Mouse (Mus musculus) heart, embryonic 13.5 days (tissue): ENCODE data around the gene Kcng4. TPM values are rescaled to one million over a fixed set of nuclear protein-coding genes. Genes with fewer than 3 reads are reported as not detected.

Experiments
- ATAC-seq: fragments of 200-750 bp; cut with Nextera tagmentation; 2 replicates; pipeline ENCODE4 v1.8.0; 2017; ENCODE audit warnings: moderate TSS enrichment; ENCODE audit not compliant: insufficient number of reproducible peaks, low FRiP score, low TSS enrichment; ENCODE audit errors: extremely low read depth
- H3K27ac ChIP-seq: fragments of 300-500 bp; sonication (generic); replicated peaks from 2 replicates; pipeline ENCODE4 v1.5.1; 2015; ENCODE audit warnings: moderate library complexity, mild to moderate bottlenecking, inconsistent platforms
- H3K27me3 ChIP-seq: fragments of 300-500 bp; sonication (generic); replicated peaks from 2 replicates; pipeline ENCODE4 v1.6.1; 2015; ENCODE audit warnings: mild to moderate bottlenecking, inconsistent platforms
- H3K36me3 ChIP-seq: fragments of 300-500 bp; sonication (generic); 2 replicates; pipeline ENCODE4 v1.6.1; 2015; ENCODE audit warnings: mild to moderate bottlenecking, inconsistent platforms
- H3K4me1 ChIP-seq: fragments of 300-500 bp; sonication (generic); 2 replicates; pipeline ENCODE4 v1.6.1; 2015; ENCODE audit warnings: inconsistent platforms
- H3K4me2 ChIP-seq: fragments of 300-500 bp; sonication (generic); 2 replicates; pipeline ENCODE4 v1.6.1; 2015; ENCODE audit warnings: inconsistent platforms, mild to moderate bottlenecking, moderate library complexity
- H3K4me3 ChIP-seq: fragments of 300-500 bp; sonication (generic); 2 replicates; pipeline ENCODE4 v1.5.1; 2015; ENCODE audit warnings: moderate library complexity, mild to moderate bottlenecking, inconsistent platforms
- H3K9ac ChIP-seq: fragments of 300-500 bp; sonication (generic); 2 replicates; pipeline ENCODE4 v1.6.1; 2015; ENCODE audit warnings: inconsistent platforms, mild to moderate bottlenecking, moderate library complexity
- H3K9me3 ChIP-seq: fragments of 300-500 bp; sonication (generic); 2 replicates; pipeline ENCODE4 v1.6.1; 2016; ENCODE audit warnings: inconsistent platforms
- WGBS: fragments of 180-500 bp; shearing (Covaris S2); methylation state at CpG from one replicate; pipeline ENCODE4 v1.1.7; 2015; ENCODE audit warnings: mixed read lengths; 5-methylcytosine and 5-hydroxymethylcytosine counted together
- polyA plus RNA-seq: library from polyadenylated mRNA; unstranded; fragments of >200 nt; fragmentation: Nextera tagmentation; extraction: Ambion mirVana; gene quantifications from 2 replicates; pipeline ENCODE4 v1.2.1, GENCODE M21; 2015

Gene Kcng4
- polyA plus RNA-seq, 1 experiment from 2014 or later, result not detected

DNA sequence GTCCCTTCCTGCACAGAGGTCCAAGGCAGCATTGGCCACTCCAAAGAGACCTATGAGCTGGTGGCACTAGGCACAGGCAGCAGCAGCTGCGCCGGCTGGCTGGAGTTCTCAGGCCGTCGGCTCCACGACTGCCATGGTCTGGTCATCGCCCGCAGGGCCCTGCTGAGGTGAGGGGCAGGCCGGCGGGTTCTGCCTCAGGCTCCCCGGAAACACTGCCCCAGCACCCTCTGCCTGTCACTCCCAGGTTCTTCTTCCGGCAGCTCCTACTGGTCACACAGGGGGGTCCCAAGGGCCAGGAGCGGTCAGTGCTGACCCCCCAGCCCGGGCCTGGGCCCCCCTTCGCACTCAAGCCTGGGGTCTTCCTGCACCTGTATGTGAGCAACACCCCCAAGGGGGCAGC lies 20.4 kb downstream of the Kcng4 start:
- Histone ChIP-seq H3K4me2 (no peak overlapping the region), H3K27ac (no peak overlapping the region), H3K27me3 (peaks cover 29% of the 10 kb centered on the region), H3K36me3 (no peaks in the 10 kb centered on the region), H3K4me1 (no peaks in the 10 kb centered on the region), H3K9ac (no peak overlapping the region), H3K4me3 (no peak overlapping the region), H3K9me3 (no peaks in the 10 kb centered on the region)
- ATAC-seq, result no peak
- 73% methylated on average over 14 of the region's 14 CpGs for WGBS

GRCm38 (mm10) chr8:119612471-119612870 lies 23.0 kb downstream of the Kcng4 start, which contains the start of gene Adad2:
Adad2 (plus strand) TSS chr8:119612747.
- no peak within 1 kb of the TSS for H3K9ac ChIP-seq
- H3K27me3 ChIP-seq, result peaks cover 29% of the 10 kb centered on the region
- H3K4me1 ChIP-seq, result no peaks in the 10 kb centered on the region
- H3K27ac ChIP-seq, result no peak within 1 kb of the TSS
- 71% methylated on average over 26 of the region's 26 CpGs for WGBS
- H3K9me3 ChIP-seq, result peaks cover 13% of the 10 kb centered on the region; the same call in 1 of the 2 replicates
- H3K4me2 ChIP-seq, result no peak within 1 kb of the TSS
- no peaks in the 10 kb centered on the region for H3K36me3 ChIP-seq
- no peak within 1 kb of the TSS for H3K4me3 ChIP-seq
- ATAC-seq, result no peak

- H3K9ac ChIP-seq, result no peak overlapping the region
- H3K27ac ChIP-seq, result no peak overlapping the region
- ATAC-seq, result no peak
- H3K4me1 ChIP-seq, result peaks cover 11% of the 10 kb centered on the region
- H3K27me3 ChIP-seq, result no peaks in the 10 kb centered on the region
- H3K36me3 ChIP-seq, result peaks cover 19% of the 10 kb centered on the region
- no peak overlapping the region for H3K4me3 ChIP-seq
- H3K4me2 ChIP-seq, result no peak overlapping the region
- 78% methylated on average over 2 of the region's 2 CpGs for WGBS
- peaks cover 13% of the 10 kb centered on the region; the same call in 1 of the 2 replicates for H3K9me3 ChIP-seq
Measured at GRCm38 (mm10) chr8:119606224-119606623, 29.3 kb downstream of the Kcng4 start.

GRCm38 (mm10) chr8:119604996-119605395 lies 30.5 kb downstream of the Kcng4 start, which contains the start of gene Taf1c:
Taf1c (minus strand) TSS chr8:119605222.
- Histone ChIP-seq H3K36me3 (peaks cover 31% of the 10 kb centered on the region), H3K27ac (peak within 1 kb of the TSS; percentile 59), H3K27me3 (no peaks in the 10 kb centered on the region), H3K4me1 (peaks cover 11% of the 10 kb centered on the region), H3K9me3 (peaks cover 13% of the 10 kb centered on the region; the same call in 1 of the 2 replicates), H3K4me3 (peak within 1 kb of the TSS; percentile 74), H3K9ac (peak within 1 kb of the TSS; percentile 88), H3K4me2 (peak within 1 kb of the TSS; percentile 95)
- peak; percentile 83 for ATAC-seq
- WGBS, result under 1% methylated on average over 23 of the region's 23 CpGs

GRCm38 (mm10) chr8:119604398-119604803 lies 31.1 kb downstream of the Kcng4 start:
- ATAC-seq, result no peak
- H3K36me3 ChIP-seq, result peaks cover 37% of the 10 kb centered on the region
- H3K9ac ChIP-seq, result peak overlapping the region; percentile 88
- H3K4me3 ChIP-seq, result peak overlapping the region; percentile 74
- peaks cover 8% of the 10 kb centered on the region; the same call in 1 of the 2 replicates for H3K9me3 ChIP-seq
- peaks cover 11% of the 10 kb centered on the region for H3K4me1 ChIP-seq
- peak overlapping the region; percentile 59 for H3K27ac ChIP-seq
- no peaks in the 10 kb centered on the region for H3K27me3 ChIP-seq
- WGBS, result 22% methylated on average over 12 of the region's 12 CpGs
- H3K4me2 ChIP-seq, result peak overlapping the region; percentile 95

DNA sequence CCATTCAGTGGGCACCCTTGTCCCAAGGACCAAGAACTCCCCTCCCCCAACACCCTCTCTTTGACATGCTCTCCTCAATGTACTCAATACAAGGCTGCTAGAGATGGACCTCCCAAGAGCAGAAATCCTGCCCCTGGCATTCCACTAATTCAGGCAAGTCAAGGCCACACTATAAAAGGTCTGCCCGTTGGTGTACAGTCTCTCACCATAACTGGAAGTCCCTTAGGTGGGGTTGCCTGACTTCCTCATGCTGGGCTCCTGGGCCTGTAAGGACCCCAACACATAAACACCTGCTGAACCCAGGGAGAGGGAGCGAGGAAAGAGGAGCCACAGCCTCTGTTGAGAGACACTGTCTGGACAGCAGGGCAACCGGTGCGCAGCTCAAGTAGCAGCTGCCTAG lies 31.7 kb downstream of the Kcng4 start:
- peaks cover 43% of the 10 kb centered on the region for H3K36me3 ChIP-seq
- WGBS, result 88% methylated on average over 4 of the region's 4 CpGs
- H3K27me3 ChIP-seq, result no peaks in the 10 kb centered on the region
- no peak for ATAC-seq
- no peak overlapping the region for H3K27ac ChIP-seq
- peak overlapping the region; percentile 74 for H3K4me3 ChIP-seq
- H3K4me2 ChIP-seq, result peak overlapping the region; percentile 95
- H3K9ac ChIP-seq, result peak overlapping the region; percentile 88
- peaks cover 2% of the 10 kb centered on the region; the same call in 1 of the 2 replicates for H3K9me3 ChIP-seq
- H3K4me1 ChIP-seq, result peaks cover 11% of the 10 kb centered on the region

DNA sequence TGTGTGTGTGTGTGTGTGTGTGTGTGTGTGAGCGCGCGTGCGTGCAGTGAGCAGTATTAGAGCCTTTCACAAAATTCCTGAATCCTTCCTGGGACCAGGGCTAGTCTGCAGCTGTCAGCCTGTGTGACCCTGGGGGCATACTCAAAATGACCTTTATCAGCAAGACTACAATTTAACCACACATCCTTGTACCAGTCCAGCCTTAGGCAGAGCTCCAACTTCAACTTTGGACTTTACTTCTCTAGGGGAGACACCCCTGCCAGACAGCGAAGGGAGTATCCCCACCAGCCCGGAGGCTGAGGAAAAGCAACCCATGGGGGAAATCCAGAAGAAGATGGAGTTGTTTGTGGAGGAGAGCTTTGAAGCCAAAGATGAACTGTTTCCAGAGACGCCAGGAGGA lies 44.0 kb downstream of the Kcng4 start:
- Histone ChIP-seq H3K4me3 (no peak overlapping the region), H3K36me3 (no peaks in the 10 kb centered on the region), H3K27me3 (0 out of 2 replicates have a peak, but pooled peaks cover 4% of the 10 kb centered on the region), H3K4me1 (peaks cover 49% of the 10 kb centered on the region), H3K27ac (no peak overlapping the region), H3K9me3 (no peaks in the 10 kb centered on the region), H3K4me2 (no peak overlapping the region), H3K9ac (no peak overlapping the region)
- WGBS, result 90% methylated on average over 7 of the region's 7 CpGs
- no peak for ATAC-seq

GRCm38 (mm10) chr8:119590348-119590747 lies 45.1 kb downstream of the Kcng4 start:
- 57% methylated on average over 14 of the region's 14 CpGs for WGBS
- no peak overlapping the region for H3K4me2 ChIP-seq
- H3K27ac ChIP-seq, result no peak overlapping the region
- peaks cover 50% of the 10 kb centered on the region for H3K4me1 ChIP-seq
- ATAC-seq, result no peak
- no peaks in the 10 kb centered on the region for H3K9me3 ChIP-seq
- 0 out of 2 replicates have a peak, but pooled peaks cover 4% of the 10 kb centered on the region for H3K27me3 ChIP-seq
- H3K36me3 ChIP-seq, result no peaks in the 10 kb centered on the region
- H3K9ac ChIP-seq, result no peak overlapping the region
- H3K4me3 ChIP-seq, result no peak overlapping the region

DNA sequence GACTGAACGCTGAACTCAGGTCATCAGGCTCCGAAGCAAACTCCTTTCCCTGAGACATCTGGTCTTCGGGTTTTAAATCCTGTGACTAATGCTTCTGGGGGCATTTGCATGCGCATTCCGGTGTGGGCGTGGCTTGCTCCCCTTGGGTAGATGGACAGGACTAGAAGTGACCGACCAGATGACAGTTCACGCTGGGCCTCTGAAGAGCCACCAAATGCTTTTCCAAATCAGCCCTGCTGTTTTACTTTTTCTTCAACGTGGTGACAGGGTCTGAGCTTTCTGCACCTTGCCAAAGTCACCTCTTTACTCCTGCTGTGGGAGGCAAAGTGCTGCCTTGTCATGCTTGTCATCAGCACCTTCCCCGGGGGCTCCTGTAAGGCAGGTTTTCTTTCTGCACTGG lies 46.6 kb downstream of the Kcng4 start:
- WGBS, result 11% methylated on average over 10 of the region's 10 CpGs

DNA sequence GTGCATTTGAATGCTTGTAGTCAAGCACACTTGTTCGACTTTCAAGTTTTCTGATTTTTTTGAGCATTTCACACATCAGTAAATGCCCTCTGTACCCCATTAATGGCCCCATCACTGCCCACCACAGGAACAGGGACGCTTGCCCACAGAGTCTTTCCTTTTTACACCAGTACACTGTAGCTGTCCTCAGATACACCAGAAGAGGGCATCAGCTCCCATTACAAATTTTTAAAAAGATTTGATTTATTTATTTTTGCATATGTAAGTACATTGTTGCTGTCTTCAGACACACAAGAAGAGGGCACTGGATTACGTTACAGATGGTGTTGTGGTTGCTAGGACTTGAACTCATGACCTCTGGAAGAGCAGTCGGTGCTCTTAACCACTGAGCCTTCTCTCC lies 47.2 kb downstream of the Kcng4 start:
- Histone ChIP-seq H3K4me3 (no peak overlapping the region), H3K9ac (no peak overlapping the region), H3K36me3 (no peaks in the 10 kb centered on the region), H3K9me3 (no peaks in the 10 kb centered on the region), H3K27ac (peak overlapping the region; percentile 87), H3K27me3 (0 out of 2 replicates have a peak, but pooled peaks cover 4% of the 10 kb centered on the region), H3K4me1 (peaks cover 50% of the 10 kb centered on the region), H3K4me2 (peak overlapping the region; percentile 43)
- 61% methylated on average over 4 of the region's 4 CpGs for WGBS
- ATAC-seq, result no peak

More for the DNA sequence above, 46.6 kb downstream of the Kcng4 start:
- Histone ChIP-seq H3K4me3 (no peak overlapping the region), H3K27ac (peak overlapping the region; percentile 87), H3K9ac (no peak overlapping the region), H3K9me3 (no peaks in the 10 kb centered on the region), H3K36me3 (no peaks in the 10 kb centered on the region), H3K27me3 (0 out of 2 replicates have a peak, but pooled peaks cover 4% of the 10 kb centered on the region), H3K4me2 (peak overlapping the region; percentile 43), H3K4me1 (peaks cover 50% of the 10 kb centered on the region)
- no peak; the same call in 1 of the 2 replicates for ATAC-seq

DNA sequence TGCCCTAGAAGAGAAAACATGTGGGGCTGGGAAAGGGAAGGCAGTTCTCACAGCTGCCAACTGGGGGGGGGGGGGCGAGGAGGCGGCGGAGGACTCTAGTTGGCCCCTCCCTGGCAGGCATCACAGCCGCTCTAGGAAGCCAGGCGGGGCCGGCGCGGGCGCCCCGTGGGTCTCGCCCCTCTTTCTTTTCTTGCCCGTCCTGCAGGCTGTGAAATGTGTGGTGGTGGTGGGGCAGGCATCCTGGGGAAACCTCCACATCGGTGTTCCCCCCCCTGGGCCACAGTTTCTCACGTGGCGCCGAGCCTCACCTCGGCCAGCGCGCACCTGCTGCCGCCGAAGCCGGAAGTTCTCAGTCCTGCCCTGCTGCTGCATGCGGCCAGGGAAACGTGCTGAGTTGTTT lies 49.6 kb downstream of the Kcng4 start:
- Histone ChIP-seq H3K9me3 (no peaks in the 10 kb centered on the region), H3K27ac (no peak overlapping the region), H3K4me2 (peak overlapping the region; percentile 72), H3K36me3 (no peaks in the 10 kb centered on the region), H3K4me1 (peaks cover 65% of the 10 kb centered on the region), H3K4me3 (peak overlapping the region; percentile 45), H3K27me3 (no peaks in the 10 kb centered on the region), H3K9ac (peak overlapping the region; percentile 73)
- WGBS, result 20% methylated on average over 24 of the region's 24 CpGs
- ATAC-seq, result 0 out of 2 replicates have a peak, but pooled peaks have one; percentile 43
